Mouse (Mus musculus): Measurements from ENCODE around the gene Tubb4b.

DNA sequence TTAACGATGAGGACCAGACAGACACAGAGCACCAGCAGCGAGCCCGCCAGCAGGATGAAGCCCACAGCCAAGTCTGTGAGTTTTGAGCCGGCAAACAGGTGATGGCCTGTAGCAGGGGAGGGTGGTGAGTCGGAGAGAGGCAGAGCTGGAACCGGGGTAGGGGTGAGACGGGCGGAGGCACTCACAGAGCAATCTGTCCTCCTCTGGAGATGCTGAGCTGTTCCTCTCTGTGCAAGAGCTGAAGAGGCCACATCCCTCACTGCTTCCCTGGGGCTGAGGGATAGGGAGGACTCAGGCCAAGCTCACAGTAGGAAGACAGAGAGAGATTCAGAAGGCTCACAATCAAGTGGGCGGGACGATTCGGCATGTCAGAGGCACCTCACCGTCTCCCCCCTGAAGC lies 6.5 kb upstream of the Tubb4b start:
- TF ChIP-seq CTCF (IDR thresholded peaks at IDR 0.05; ENCODE audit: borderline replicate concordance, insufficient read depth, low read length): no peak
- no peak for TF ChIP-seq POLR2A (IDR thresholded peaks at IDR 0.05; ENCODE audit: low read depth, low read length)

All from embryonic fibroblast, embryonic 13.5 days (primary cell).